Mouse (Mus musculus): ENCODE results near the gene Cdk2ap2. TPM values are rescaled to one million over a fixed set of nuclear protein-coding genes. Genes with fewer than 3 reads are reported as not detected.
"Not testable (repeated sequence)": the region's sequence is repeated elsewhere in the genome, so short reads cannot be mapped to it uniquely, and the experiment has no call there.

The Cdk2ap2 gene
- polyA plus RNA-seq, 1 experiment from 2014 or later, result 66.9 TPM

DNA sequence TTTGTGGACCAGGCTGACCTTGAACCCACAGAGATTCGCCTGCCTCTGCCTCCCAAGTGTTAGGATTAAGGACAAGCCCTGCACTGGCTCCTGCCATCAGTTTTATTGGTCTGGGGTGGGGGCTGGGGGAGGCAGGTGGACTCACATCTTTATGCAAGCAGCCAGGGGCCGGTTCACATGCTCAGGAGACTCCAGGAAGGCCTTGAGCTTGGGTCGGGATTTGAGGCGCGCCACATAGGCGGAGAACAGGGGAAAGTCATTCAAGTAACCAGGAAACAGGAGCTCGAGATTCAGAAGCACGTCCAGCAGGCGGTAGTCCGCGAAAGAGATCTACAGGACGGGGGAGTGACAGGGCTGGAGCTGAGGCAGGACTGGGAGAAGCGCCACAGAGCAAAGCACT is 39.6 kb upstream of the Cdk2ap2 start:
- 84% methylated on average over 13 of the region's 13 CpGs for WGBS
- H3K4me1 ChIP-seq (replicated peaks), result no peaks in the 10 kb centered on the region
- H3K9ac ChIP-seq (replicated peaks), result no peak overlapping the region
- H3K27me3 ChIP-seq, result no peaks in the 10 kb centered on the region
- H3K36me3 ChIP-seq, result no peaks in the 10 kb centered on the region
- no peak for ATAC-seq (ENCODE audit: insufficient number of reproducible peaks, insufficient read depth, low FRiP score, low TSS enrichment, low read depth)
- no peak overlapping the region for H3K27ac ChIP-seq
- H3K9me3 ChIP-seq, result no peaks in the 10 kb centered on the region
- no peak overlapping the region for H3K4me2 ChIP-seq
- no peak overlapping the region for H3K4me3 ChIP-seq (replicated peaks)

DNA sequence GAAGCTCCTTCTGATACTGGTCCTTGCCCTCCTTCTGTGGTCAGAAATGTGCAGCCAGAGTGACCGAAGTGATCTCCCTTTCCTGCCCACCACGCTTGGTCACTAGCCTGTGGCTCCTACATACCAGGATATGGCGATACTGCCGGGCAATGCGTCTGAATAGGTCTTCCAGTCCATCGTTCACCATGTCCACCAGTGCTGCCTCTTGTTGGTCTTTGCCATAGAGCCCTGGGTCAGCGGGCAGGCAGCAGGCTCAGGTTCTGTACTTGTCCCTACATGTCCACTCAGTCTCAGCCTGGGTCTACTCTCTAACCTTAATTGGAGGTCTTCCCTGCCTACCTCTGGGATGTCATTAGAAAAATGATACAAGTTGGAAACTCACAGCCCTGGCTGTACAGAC is 39.0 kb upstream of the Cdk2ap2 start:
- no peak overlapping the region for H3K4me3 ChIP-seq (replicated peaks)
- no peaks in the 10 kb centered on the region for H3K4me1 ChIP-seq (replicated peaks)
- no peaks in the 10 kb centered on the region for H3K36me3 ChIP-seq
- ATAC-seq (ENCODE audit: insufficient number of reproducible peaks, insufficient read depth, low FRiP score, low TSS enrichment, low read depth), result no peak
- no peaks in the 10 kb centered on the region for H3K27me3 ChIP-seq
- no peaks in the 10 kb centered on the region for H3K9me3 ChIP-seq
- H3K4me2 ChIP-seq, result no peak overlapping the region
- H3K27ac ChIP-seq, result no peak overlapping the region
- 91% methylated on average over 7 of the region's 7 CpGs for WGBS
- no peak overlapping the region for H3K9ac ChIP-seq (replicated peaks)

DNA sequence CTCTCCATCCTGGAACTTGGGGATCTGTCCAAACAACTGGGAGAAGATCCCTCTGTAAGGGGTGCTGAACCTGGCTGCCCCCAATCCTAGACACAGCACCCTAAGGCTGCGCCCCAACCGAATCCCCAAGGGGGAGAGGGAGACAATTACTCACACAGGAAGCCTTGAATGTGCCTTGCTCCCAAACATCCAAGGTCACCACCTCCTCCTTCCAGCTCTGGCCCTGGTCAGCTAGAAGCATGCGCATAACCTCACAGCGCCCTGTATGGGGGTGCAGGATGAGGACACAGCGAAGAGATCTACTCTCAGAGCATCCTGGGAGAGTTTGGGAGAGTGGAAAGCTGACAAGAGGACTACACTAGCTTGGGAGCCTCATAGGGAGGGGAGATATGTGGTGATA is 38.4 kb upstream of the Cdk2ap2 start:
- H3K4me2 ChIP-seq, result no peak overlapping the region

DNA sequence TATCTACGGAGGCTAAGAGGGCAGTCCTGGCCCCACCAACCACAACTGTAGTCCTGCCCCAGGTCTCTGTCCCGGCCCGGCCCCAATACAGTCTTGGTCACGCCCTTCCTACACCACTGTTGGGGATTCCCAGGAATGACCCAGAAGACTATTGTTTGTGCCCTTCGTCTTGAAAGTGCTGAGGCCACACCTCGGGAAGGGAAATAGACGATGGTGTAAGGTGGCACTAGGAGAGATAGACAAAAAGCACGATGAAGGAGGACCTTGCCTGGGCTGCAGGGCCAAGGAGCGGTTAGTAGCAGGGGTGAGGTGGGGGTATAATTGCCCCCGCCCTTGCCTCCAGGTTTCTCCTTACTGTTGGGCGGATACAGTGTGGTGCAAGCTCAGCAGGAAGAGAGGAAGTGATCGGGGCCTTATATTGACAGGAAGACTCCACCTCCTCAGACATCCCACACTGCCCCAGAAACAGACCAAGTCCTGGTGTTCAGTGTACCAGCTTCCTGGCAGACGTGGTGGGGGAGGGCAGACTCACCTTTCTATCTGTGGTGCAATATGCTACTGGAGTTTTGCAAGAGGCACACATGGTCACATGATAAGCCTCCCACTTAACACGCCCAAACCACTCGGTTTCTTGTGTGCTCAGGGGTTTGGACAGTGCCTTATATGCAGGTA is 37.8 kb upstream of the Cdk2ap2 start, which contains the start of gene Gstp3:
TSS of gene Gstp3 (minus strand) at position 501 of the 672 bp plus-strand sequence.
- H3K9me3 ChIP-seq, result no peaks in the 10 kb centered on the region
- H3K27me3 ChIP-seq, result no peaks in the 10 kb centered on the region
- no peak for ATAC-seq (ENCODE audit: insufficient number of reproducible peaks, insufficient read depth, low FRiP score, low TSS enrichment, low read depth)
- H3K9ac ChIP-seq (replicated peaks), result no peak within 1 kb of the TSS
- H3K27ac ChIP-seq, result no peak within 1 kb of the TSS
- no peaks in the 10 kb centered on the region for H3K4me1 ChIP-seq (replicated peaks)
- no peak within 1 kb of the TSS for H3K4me3 ChIP-seq (replicated peaks)
- H3K4me2 ChIP-seq, result no peak within 1 kb of the TSS
- no peaks in the 10 kb centered on the region for H3K36me3 ChIP-seq
- WGBS, result 80% methylated on average over 15 of the region's 15 CpGs

More for the DNA sequence above, 38.4 kb upstream of the Cdk2ap2 start:
- H3K4me3 ChIP-seq (replicated peaks), result no peak overlapping the region
- H3K27ac ChIP-seq, result no peak overlapping the region
- no peak overlapping the region for H3K9ac ChIP-seq (replicated peaks)
- WGBS, result 85% methylated on average over 5 of the region's 5 CpGs
- no peaks in the 10 kb centered on the region for H3K27me3 ChIP-seq
- H3K4me1 ChIP-seq (replicated peaks), result no peaks in the 10 kb centered on the region
- ATAC-seq (ENCODE audit: insufficient number of reproducible peaks, insufficient read depth, low FRiP score, low TSS enrichment, low read depth), result no peak
- no peaks in the 10 kb centered on the region for H3K9me3 ChIP-seq
- no peaks in the 10 kb centered on the region for H3K36me3 ChIP-seq

DNA sequence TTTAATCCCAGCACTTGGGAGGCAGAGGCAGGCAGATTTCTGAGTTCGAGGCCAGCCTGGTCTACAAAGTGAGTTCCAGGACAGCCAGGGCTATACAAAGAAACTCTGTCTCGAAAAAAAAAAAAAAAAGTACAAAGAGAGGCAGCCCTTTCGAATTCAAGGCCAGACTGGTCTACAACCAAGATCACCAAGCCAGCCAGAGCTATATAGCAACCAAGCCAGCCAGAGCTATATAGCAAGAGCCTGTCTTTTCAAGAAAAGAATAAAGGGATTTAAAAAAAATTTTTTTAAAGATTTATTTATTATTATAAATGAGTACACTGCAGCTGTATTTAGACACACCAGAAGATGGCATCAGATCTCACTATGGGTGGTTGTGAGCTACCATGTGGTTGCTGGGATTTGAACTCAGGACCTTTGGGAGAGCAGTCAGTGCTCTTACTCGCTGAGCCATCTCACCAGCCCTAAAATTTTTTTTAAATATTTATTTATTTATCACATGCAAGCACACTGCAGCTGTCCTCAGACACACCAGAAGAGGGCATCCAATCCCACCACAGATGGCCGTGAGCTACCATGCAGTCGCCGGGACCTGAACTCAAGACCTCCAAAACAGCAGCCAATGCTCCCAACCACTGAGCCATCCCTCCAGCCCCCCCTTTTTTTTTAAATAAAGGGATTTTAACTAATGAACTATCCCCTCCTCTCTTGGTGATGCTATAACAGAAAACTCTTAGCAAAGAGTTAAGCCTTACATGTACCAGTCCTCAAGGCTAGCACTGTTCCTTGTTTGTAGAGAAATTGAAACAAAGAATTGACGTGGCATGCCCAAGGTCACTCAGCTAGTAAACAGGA is 36.7 kb upstream of the Cdk2ap2 start:
- not testable (repeated sequence) for H3K4me1 ChIP-seq (replicated peaks); H3K9ac ChIP-seq (replicated peaks); H3K9me3 ChIP-seq; H3K4me2 ChIP-seq; H3K27me3 ChIP-seq; H3K27ac ChIP-seq; H3K4me3 ChIP-seq (replicated peaks); H3K36me3 ChIP-seq; ATAC-seq (ENCODE audit: insufficient number of reproducible peaks, insufficient read depth, low FRiP score, low TSS enrichment, low read depth)
- 88% methylated on average over 8 of the region's 8 CpGs for WGBS

DNA sequence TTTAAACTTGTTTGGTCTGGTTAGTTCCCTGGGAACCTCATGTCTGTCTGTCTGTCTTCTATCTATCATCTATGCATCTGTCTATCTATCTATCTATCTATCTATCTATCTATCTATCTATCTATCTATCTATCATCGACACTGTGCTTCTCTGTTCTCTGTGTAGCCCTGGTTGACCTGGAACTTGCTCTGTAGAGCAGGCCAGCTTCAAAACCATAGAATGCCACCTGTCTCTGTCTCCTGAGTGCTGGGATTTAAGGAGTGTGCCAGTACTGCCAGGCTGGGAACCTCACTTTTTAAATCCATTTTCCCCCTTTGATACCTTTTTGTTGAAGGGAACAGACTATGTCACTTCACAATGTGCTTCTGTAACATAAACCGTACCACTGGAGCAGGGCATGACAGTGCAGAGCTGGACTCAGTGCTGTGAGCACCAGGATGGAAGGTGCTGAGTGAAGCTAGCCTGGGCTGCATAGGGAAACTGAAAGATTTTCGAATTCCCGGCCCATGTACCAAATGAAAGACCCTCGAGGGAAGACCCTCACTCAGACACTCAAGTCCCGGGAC is 36.0 kb upstream of the Cdk2ap2 start:
- 94% methylated on average over 6 of the region's 6 CpGs for WGBS
- Histone ChIP-seq H3K4me1 (replicated peaks) (no peaks in the 10 kb centered on the region), H3K36me3 (no peaks in the 10 kb centered on the region), H3K27me3 (no peaks in the 10 kb centered on the region), H3K27ac (no peak overlapping the region), H3K4me3 (replicated peaks) (no peak overlapping the region), H3K9ac (replicated peaks) (no peak overlapping the region), H3K4me2 (no peak overlapping the region), H3K9me3 (no peaks in the 10 kb centered on the region)
- no peak for ATAC-seq (ENCODE audit: insufficient number of reproducible peaks, insufficient read depth, low FRiP score, low TSS enrichment, low read depth)

DNA sequence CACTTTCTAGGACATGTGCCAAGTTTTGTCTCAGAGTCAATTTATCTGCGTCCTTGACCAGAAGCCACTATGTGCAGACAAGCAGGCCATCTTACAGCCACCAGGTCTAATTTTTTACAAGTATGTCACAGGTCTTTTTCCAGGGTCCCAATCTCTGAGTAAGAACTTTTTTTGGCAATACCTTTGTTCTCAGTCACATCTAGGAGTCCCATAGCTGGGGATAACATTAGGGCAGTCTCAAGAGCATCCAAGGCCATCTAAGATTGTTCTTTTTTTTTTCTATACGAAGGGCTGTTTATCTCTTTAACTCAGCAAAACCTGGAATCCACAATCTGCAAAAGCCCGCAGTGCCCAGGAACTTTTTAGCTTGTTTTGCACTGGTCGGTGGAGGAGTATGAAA is 33.6 kb upstream of the Cdk2ap2 start:
- WGBS, result 81% methylated on average over 4 of the region's 4 CpGs
- ATAC-seq (ENCODE audit: insufficient number of reproducible peaks, insufficient read depth, low FRiP score, low TSS enrichment, low read depth); H3K27me3 ChIP-seq: not testable (repeated sequence)

DNA sequence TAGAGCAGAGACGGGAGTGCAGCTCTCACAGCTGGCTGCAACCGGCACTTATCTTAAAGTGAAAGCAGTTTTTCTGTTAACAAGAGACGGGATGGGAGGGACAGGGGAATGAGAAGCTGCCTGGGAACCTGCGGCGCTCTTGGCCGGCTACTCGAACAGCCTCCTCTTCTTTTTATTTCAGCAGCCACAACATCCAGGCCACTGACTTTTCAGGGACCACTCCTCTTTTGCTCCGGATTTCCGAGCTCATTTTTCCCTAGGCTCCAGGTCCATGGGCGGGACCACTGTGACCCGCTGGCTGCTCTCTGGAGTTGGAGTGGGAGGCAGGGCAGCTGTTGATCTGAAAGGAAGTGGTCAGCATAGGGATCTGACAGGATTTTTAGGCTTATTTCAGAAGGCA is 32.5 kb upstream of the Cdk2ap2 start:
- not testable (repeated sequence) for H3K27ac ChIP-seq; H3K9ac ChIP-seq (replicated peaks); H3K4me1 ChIP-seq (replicated peaks); H3K9me3 ChIP-seq; ATAC-seq (ENCODE audit: insufficient number of reproducible peaks, insufficient read depth, low FRiP score, low TSS enrichment, low read depth); H3K4me2 ChIP-seq; H3K4me3 ChIP-seq (replicated peaks); H3K36me3 ChIP-seq; H3K27me3 ChIP-seq
- 59% methylated on average over 7 of the region's 11 CpGs for WGBS

More for the DNA sequence above, 33.6 kb upstream of the Cdk2ap2 start:
- not testable (repeated sequence) for H3K27ac ChIP-seq; H3K4me1 ChIP-seq (replicated peaks); H3K4me3 ChIP-seq (replicated peaks); H3K36me3 ChIP-seq; H3K9ac ChIP-seq (replicated peaks); H3K4me2 ChIP-seq; H3K9me3 ChIP-seq

DNA sequence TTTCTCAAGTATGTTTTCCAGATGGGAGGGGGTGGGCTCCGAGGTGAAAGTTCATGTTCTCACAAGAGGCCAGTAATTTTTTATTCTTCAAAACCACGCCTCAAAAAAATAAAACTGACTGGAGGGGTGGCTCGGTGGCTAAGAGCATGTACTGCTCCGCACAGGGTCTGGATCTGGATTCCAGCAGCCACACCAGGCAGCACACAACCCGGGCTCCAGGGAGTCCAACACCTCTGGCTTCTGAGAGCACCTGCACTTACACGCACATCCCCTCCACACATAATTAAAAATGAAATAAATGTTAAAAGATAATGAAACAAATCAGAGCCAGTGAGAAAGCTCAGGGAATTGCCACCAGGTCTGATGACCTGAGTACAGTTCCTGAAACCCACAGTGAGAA is 30.7 kb upstream of the Cdk2ap2 start:
- WGBS, result 68% methylated on average over 6 of the region's 6 CpGs
- H3K36me3 ChIP-seq, result no peaks in the 10 kb centered on the region

DNA sequence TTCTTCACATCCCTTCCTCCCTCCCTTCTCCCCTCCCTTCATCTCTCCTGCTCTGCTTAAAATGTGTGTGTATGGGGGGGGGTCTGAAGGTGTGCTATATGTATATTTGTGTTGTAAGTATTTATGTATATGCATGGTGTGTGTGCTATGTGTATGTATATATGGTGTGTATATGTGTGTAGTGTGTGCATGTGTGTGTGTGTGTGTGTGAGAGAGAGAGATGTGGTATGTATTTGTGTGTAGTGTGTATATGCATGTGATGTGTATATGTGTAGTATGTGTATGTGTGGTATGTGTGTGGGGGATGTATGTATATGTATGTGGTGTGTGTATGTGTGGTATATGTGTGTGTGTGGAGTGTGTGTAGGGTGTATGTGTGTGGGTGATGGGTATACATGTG is 30.1 kb upstream of the Cdk2ap2 start:
- H3K9ac ChIP-seq (replicated peaks), result no peak overlapping the region
- no peak overlapping the region for H3K4me2 ChIP-seq
- H3K36me3 ChIP-seq, result no peaks in the 10 kb centered on the region
- H3K27ac ChIP-seq, result no peak overlapping the region
- H3K4me3 ChIP-seq (replicated peaks), result no peak overlapping the region
- no peaks in the 10 kb centered on the region for H3K9me3 ChIP-seq
- H3K4me1 ChIP-seq (replicated peaks), result no peaks in the 10 kb centered on the region
- no peak; the same call in 1 of the 2 replicates for ATAC-seq (ENCODE audit: insufficient number of reproducible peaks, insufficient read depth, low FRiP score, low TSS enrichment, low read depth)
- H3K27me3 ChIP-seq, result no peaks in the 10 kb centered on the region

More for the DNA sequence above, 30.7 kb upstream of the Cdk2ap2 start:
- H3K27ac ChIP-seq, result no peak overlapping the region
- no peak for ATAC-seq (ENCODE audit: insufficient number of reproducible peaks, insufficient read depth, low FRiP score, low TSS enrichment, low read depth)
- no peak overlapping the region for H3K4me2 ChIP-seq
- H3K4me3 ChIP-seq (replicated peaks), result no peak overlapping the region
- H3K4me1 ChIP-seq (replicated peaks), result no peaks in the 10 kb centered on the region
- no peaks in the 10 kb centered on the region for H3K27me3 ChIP-seq
- no peak overlapping the region for H3K9ac ChIP-seq (replicated peaks)
- no peaks in the 10 kb centered on the region for H3K9me3 ChIP-seq

DNA sequence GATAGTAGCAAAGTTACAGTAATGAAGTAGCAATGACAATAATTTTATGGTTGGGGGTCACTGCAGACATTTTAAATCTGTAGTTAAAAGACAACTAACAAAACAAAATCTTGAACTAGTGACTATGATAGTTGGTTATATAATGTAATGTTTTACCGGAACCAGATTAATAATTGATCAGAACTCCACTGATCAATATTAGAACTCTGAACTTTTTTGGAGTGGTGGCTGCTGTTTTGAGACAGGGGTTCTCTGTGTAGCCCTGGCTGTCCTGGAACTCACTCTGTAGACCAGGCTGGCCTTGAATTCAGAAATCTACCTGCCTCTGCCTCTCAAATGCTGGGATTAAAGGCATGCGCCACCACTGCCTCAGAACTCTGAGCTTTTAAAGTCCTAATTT is 28.7 kb upstream of the Cdk2ap2 start:
- H3K36me3 ChIP-seq; H3K27ac ChIP-seq; H3K9ac ChIP-seq (replicated peaks); H3K4me3 ChIP-seq (replicated peaks); ATAC-seq (ENCODE audit: insufficient number of reproducible peaks, insufficient read depth, low FRiP score, low TSS enrichment, low read depth); H3K9me3 ChIP-seq; H3K4me1 ChIP-seq (replicated peaks); H3K27me3 ChIP-seq; H3K4me2 ChIP-seq: not testable (repeated sequence)
- WGBS, result 92% methylated on average over 2 of the region's 2 CpGs
